Mouse (Mus musculus) forebrain, embryonic 14.5 days (tissue): ENCODE results near the gene Dbnl. TPM values are rescaled to one million over a fixed set of nuclear protein-coding genes. Genes with fewer than 3 reads are reported as not detected.
A peak's percentile ranks its signal among the peaks of the same experiment; 100 is the strongest.

Experiments
- ATAC-seq: fragments of 200-750 bp; cut with Nextera tagmentation; 2 replicates; pipeline ENCODE4 v1.8.0; 2017; ENCODE audit warnings: mild to moderate bottlenecking, moderate library complexity
- DNase-seq: peaks from one replicate; pipeline ENCODE4 v3.0.0-alpha.2; 2015; ENCODE audit warnings: low spot score
- H3K27ac ChIP-seq: fragments of 300-500 bp; sonication (generic); 2 replicates; pipeline ENCODE4 v1.5.1; 2014; ENCODE audit warnings: low read depth, mild to moderate bottlenecking, control low read depth, low read length, moderate library complexity
- H3K27me3 ChIP-seq: fragments of 300-500 bp; sonication (generic); replicated peaks from 2 replicates; pipeline ENCODE4 v1.6.1; 2014; ENCODE audit warnings: low read length, control low read depth, mixed read lengths; ENCODE audit not compliant: control insufficient read depth, insufficient read depth
- H3K36me3 ChIP-seq: fragments of 300-500 bp; sonication (generic); 2 replicates; pipeline ENCODE4 v1.6.1; 2014; ENCODE audit warnings: low read length, control low read depth; ENCODE audit not compliant: control insufficient read depth, insufficient read depth
- H3K4me1 ChIP-seq: fragments of 300-500 bp; sonication (generic); 2 replicates; pipeline ENCODE4 v1.6.1; 2014; ENCODE audit warnings: antibody characterized with exemption, low read length, control low read depth; ENCODE audit not compliant: control insufficient read depth, insufficient read depth
- H3K4me2 ChIP-seq: fragments of 300-500 bp; sonication (generic); 2 replicates; pipeline ENCODE4 v1.6.1; 2014; ENCODE audit warnings: mild to moderate bottlenecking, control low read depth, low read length
- H3K4me3 ChIP-seq: fragments of 300-500 bp; sonication (generic); 2 replicates; pipeline ENCODE4 v1.5.1; 2014; ENCODE audit warnings: low read depth, low read length, control low read depth
- H3K9ac ChIP-seq: fragments of 300-500 bp; sonication (generic); 2 replicates; pipeline ENCODE4 v1.6.1; 2014; ENCODE audit warnings: mild to moderate bottlenecking, low read length, control low read depth, moderate library complexity
- H3K9me3 ChIP-seq: fragments of 300-500 bp; sonication (generic); replicated peaks from 2 replicates; pipeline ENCODE4 v1.6.1; 2016; ENCODE audit warnings: low read length, control low read depth, mixed read lengths; ENCODE audit not compliant: control insufficient read depth
- WGBS: fragments of 180-500 bp; shearing (Covaris S2); extraction: QIAGEN DNeasy Blood & Tissue Kit; methylation state at CpG from one replicate; pipeline ENCODE4 v1.1.7; 2014; 5-methylcytosine and 5-hydroxymethylcytosine counted together
- polyA plus RNA-seq: library from polyadenylated mRNA; unstranded; fragments of >200 nt; fragmentation: Nextera tagmentation; extraction: Ambion mirVana; gene quantifications from 2 replicates; pipeline ENCODE4 v1.2.1, GENCODE M21; 2014

Gene Dbnl
- polyA plus RNA-seq, 1 experiment from 2014 or later: 100 TPM

DNA sequence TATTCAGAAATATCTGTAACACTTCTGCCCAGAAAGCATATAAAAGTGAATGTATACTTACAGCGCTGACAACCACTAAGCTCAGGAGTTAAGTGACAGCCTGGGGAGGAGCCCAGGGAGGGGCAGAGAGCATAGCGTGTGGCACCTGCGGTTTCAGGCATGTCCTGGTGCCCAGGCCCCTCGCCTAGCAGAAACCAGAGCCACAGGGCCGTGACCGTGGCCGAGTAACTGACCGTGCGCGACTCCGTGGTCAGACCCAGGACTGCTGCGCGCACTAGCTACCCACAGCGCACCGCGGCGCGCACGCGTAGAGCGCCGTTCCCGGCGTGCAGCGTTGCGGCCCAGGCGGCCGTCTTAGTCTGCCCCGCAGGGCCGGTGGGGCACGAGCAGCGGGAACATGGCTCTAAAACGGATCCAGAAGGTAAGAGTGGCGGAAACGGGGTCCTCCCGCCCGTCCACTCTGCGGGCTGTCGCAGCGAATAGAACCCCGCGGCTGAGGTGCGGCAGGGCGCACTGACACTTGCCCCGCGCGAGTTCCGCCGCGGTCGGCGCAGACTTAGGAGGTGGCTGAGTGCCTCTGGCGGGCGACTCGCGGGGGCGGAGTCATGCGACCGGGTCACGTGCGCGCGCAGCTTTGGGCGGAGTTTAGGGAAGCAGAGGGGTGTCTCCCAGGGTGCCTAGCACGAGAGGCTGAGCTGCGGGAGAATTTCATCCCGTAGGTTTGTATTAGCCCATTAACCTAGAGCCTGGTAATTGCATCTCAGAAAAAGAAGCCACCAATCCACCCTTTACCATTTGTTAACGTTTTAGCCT lies 26.3 kb upstream of the Dbnl start, which contains the start of gene Urgcp:
TSS of gene Urgcp (minus strand) at position 557 of the 813 bp plus-strand sequence.
- peak within 1 kb of the TSS; percentile 75 for H3K4me3 ChIP-seq
- DNase-seq (peak; percentile 95), ATAC-seq (peak; percentile 99)
- H3K4me1 ChIP-seq: peaks cover 4% of the 10 kb centered on the region; the same call in 1 of the 2 replicates
- H3K9me3 ChIP-seq: no peaks in the 10 kb centered on the region
- peak within 1 kb of the TSS; percentile 91 for H3K27ac ChIP-seq
- peak within 1 kb of the TSS; percentile 89 for H3K9ac ChIP-seq
- no peaks in the 10 kb centered on the region for H3K27me3 ChIP-seq
- no peaks in the 10 kb centered on the region for H3K36me3 ChIP-seq
- under 1% methylated on average over 67 of the region's 68 CpGs for WGBS
- peak within 1 kb of the TSS; percentile 65 for H3K4me2 ChIP-seq

DNA sequence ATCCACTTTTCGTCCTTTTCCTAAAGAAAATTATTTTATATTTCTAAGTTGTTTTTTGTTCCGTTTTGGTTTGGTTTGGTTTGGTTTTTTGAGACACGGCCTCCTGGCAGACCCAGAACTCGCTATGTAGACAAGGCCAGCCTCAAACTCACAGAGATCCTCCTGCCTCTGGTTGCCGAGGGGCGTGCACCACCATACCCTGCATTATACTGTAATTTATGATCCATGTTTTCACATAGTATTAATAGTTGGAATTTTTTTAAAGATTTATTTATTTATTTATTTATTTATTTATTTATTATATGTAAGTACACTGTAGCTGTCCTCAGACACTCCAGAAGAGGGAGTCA lies 25.7 kb upstream of the Dbnl start:
- Histone ChIP-seq H3K36me3 (no peaks in the 10 kb centered on the region), H3K27me3 (no peaks in the 10 kb centered on the region), H3K27ac (0 out of 2 replicates have a peak overlapping the region, but pooled peaks have one; percentile 91), H3K9ac (peak overlapping the region; percentile 89), H3K4me1 (peaks cover 4% of the 10 kb centered on the region; the same call in 1 of the 2 replicates), H3K4me3 (peak overlapping the region; percentile 75), H3K4me2 (peak overlapping the region; percentile 65), H3K9me3 (no peaks in the 10 kb centered on the region)
- ATAC-seq (peak; percentile 47), DNase-seq (no peak)
- WGBS: 16% methylated on average over 6 of the region's 6 CpGs

DNA sequence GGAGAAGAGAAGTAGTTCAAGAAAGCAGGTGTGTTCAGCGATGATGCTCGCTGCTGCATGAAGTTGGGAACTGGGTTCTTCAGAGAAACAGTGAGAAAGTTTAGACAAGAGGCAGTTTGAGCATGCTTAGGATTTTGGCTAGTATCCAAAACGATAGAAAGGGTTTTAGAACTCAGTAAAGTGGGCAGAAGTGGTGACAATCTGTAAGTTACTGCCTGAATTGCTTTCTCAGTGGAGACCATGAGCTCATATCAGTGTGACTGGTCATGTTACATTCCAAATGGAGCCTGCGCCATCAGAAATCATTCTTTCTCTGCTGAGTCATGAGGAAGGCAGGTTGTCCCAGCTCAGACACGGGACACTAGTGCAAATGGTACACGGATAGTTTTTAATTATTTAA lies 22.3 kb upstream of the Dbnl start:
- Histone ChIP-seq H3K4me2 (no peak overlapping the region), H3K27me3 (no peaks in the 10 kb centered on the region), H3K36me3 (0 out of 2 replicates have a peak, but pooled peaks cover 5% of the 10 kb centered on the region), H3K4me3 (no peak overlapping the region), H3K27ac (no peak overlapping the region), H3K4me1 (peaks cover 3% of the 10 kb centered on the region; the same call in 1 of the 2 replicates), H3K9ac (no peak overlapping the region), H3K9me3 (no peaks in the 10 kb centered on the region)
- WGBS: 84% methylated on average over 6 of the region's 6 CpGs
- no peak for DNase-seq
- ATAC-seq: no peak

DNA sequence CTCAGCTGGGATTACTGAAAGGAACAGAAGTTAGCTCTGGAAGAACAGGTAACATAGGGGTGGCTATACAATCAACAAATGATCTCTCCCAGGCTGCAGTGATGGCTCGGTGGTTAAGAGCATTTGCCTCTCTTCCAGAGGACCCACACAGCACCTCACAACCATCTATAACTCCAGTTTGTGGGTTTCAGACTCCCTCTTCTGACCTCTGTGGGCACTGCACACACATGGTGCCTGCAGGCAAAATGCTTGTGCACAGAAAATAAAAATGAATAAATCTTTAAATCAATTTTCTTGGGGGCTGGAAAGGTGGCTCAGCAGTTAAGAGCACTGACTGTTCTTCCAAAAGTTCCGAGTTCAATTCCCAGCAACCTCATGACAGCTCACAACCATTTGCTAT lies 9.8 kb upstream of the Dbnl start:
- Histone ChIP-seq H3K4me2 (no peak overlapping the region), H3K27ac (no peak overlapping the region), H3K36me3 (0 out of 2 replicates have a peak, but pooled peaks cover 4% of the 10 kb centered on the region), H3K27me3 (no peaks in the 10 kb centered on the region), H3K4me3 (no peak overlapping the region), H3K9me3 (no peaks in the 10 kb centered on the region), H3K4me1 (no peaks in the 10 kb centered on the region), H3K9ac (no peak overlapping the region)
- ATAC-seq: no peak
- 66% methylated on average over 2 of the region's 2 CpGs for WGBS
- no peak for DNase-seq

DNA sequence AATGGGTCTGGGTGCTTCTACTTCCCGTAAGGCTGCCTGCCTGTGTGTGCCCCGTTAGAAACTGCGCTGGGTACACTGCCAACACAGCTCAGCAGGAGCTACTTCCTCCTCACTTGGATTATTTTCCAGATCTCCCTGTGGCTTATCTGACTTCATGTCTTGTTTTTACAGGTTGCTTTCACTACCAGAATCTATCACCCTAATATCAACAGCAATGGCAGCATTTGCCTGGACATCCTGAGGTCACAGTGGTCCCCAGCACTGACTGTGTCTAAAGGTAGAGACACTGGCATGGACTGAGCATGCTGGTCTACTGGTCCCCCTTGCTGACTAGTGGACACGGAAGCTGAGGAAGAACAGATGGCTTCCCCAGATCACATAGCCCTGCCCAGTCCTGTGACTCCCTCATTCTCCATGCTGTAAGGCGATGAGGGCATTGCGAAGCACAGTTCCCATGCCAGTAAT lies 8.2 kb upstream of the Dbnl start:
- no peaks in the 10 kb centered on the region for H3K9me3 ChIP-seq
- H3K9ac ChIP-seq: no peak overlapping the region
- no peak overlapping the region for H3K4me3 ChIP-seq
- H3K4me1 ChIP-seq: no peaks in the 10 kb centered on the region
- 90% methylated on average over 6 of the region's 6 CpGs for WGBS
- H3K27me3 ChIP-seq: no peaks in the 10 kb centered on the region
- DNase-seq: no peak
- no peak for ATAC-seq
- H3K27ac ChIP-seq: no peak overlapping the region
- H3K36me3 ChIP-seq: 0 out of 2 replicates have a peak, but pooled peaks cover 4% of the 10 kb centered on the region
- H3K4me2 ChIP-seq: no peak overlapping the region

DNA sequence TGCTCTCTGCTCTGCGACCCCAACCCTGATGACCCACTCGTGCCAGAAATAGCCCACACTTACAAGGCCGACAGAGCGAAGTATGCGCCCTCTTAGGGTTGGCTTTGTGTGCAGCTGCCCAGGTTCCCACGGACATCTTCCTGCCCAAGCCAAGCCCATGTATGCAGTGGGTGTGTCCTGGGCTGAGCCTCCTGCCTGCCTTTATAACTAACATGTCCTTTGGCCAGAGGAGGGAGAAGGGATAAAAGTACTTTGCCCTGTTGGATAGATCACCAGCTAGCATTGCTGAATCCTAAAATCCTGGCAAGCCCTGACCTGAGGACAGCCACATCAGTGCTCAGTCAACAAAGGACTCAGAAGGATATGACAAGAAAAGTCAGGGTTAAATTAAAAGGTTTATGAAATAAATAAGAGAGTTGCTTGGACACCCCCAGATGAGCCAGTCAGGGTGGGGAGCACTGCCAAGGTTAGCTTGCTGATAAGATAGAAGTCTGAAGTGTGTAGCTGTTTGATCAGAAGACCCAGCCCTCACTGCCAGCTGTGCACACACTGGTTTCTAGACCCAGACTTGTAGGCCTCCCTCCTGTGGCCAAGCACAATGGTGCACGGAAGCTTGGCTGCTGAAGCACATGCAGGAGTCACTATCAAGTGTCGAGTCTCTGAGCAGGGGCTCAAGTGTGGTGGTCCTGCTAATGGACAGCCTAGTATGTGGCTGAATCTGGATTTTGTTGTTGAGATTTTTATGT lies 5.9 kb upstream of the Dbnl start:
- Histone ChIP-seq H3K4me2 (no peak overlapping the region), H3K27ac (no peak overlapping the region), H3K9ac (no peak overlapping the region), H3K36me3 (0 out of 2 replicates have a peak, but pooled peaks cover 4% of the 10 kb centered on the region), H3K9me3 (no peaks in the 10 kb centered on the region), H3K27me3 (no peaks in the 10 kb centered on the region), H3K4me3 (no peak overlapping the region), H3K4me1 (peaks cover 2% of the 10 kb centered on the region; the same call in 1 of the 2 replicates)
- DNase-seq: no peak
- ATAC-seq: no peak
- 73% methylated on average over 8 of the region's 8 CpGs for WGBS

DNA sequence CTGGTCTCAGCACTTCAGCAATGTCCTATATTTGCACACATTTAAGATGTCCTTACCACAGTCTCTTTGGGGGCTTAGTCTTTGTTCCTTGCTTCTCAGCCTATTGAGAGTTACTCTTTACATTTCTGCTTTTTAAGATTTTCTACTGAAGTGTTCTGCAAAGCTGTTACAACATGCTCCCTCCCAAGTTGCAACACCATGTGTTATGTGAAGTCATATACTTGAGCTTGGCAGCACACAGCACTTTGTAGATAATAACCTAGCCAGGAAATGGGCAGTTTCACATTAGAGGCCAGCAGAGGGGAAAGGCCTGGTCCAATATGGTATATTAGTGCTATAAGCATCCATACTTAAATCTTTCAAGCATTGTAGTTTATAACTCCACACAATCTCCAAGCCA lies 2.6 kb upstream of the Dbnl start:
- DNase-seq: no peak
- peaks cover 15% of the 10 kb centered on the region for H3K4me1 ChIP-seq
- H3K9me3 ChIP-seq: no peaks in the 10 kb centered on the region
- no peak overlapping the region for H3K27ac ChIP-seq
- no peak overlapping the region for H3K4me2 ChIP-seq
- peaks cover 2% of the 10 kb centered on the region; the same call in 1 of the 2 replicates for H3K36me3 ChIP-seq
- no peak overlapping the region for H3K4me3 ChIP-seq
- no peak overlapping the region for H3K9ac ChIP-seq
- no peaks in the 10 kb centered on the region for H3K27me3 ChIP-seq
- no peak for ATAC-seq

DNA sequence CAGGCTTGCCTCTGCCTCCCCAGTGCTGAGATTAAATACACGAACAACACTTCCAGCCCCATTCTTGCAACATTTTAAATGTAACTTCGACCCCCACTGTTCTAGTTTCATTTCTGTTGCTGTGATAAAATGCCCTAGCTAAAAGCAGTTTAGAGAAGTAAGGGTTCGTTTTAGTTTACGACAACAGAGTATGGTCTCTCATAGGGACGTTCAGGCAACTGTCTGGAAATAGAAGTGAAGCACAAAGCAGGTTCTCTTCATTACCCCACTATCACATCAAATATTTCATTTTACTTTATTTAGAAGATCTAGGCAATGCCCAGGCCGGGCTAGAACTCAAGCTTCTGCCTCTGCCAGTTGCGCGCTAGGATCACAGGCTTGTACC lies 625 bp upstream of the Dbnl start:
- no peaks in the 10 kb centered on the region for H3K27me3 ChIP-seq
- WGBS: 38% methylated on average over 8 of the region's 8 CpGs
- H3K9me3 ChIP-seq: no peaks in the 10 kb centered on the region
- peak overlapping the region; percentile 94 for H3K4me2 ChIP-seq
- H3K36me3 ChIP-seq: peaks cover 17% of the 10 kb centered on the region
- ATAC-seq (0 out of 2 replicates have a peak, but pooled peaks have one; percentile 13), DNase-seq (no peak)
- H3K27ac ChIP-seq: peak overlapping the region; percentile 91
- H3K4me1 ChIP-seq: peaks cover 15% of the 10 kb centered on the region
- peak overlapping the region; percentile 86 for H3K4me3 ChIP-seq
- peak overlapping the region; percentile 84 for H3K9ac ChIP-seq
